Mouse (Mus musculus) intestine, postnatal 0 days (tissue): ENCODE measurements around the gene Hirip3. TPM values are rescaled to one million over a fixed set of nuclear protein-coding genes. Genes with fewer than 3 reads are reported as not detected.

Experiments
- ATAC-seq: fragments of 200-750 bp; cut with Nextera tagmentation; 2 replicates; pipeline ENCODE4 v1.8.0; 2017; ENCODE audit warnings: mild to moderate bottlenecking, moderate TSS enrichment, moderate library complexity
- H3K27ac ChIP-seq: fragments of 300-500 bp; sonication (generic); 2 replicates; pipeline ENCODE4 v1.5.1; 2014; ENCODE audit warnings: mild to moderate bottlenecking, low read depth, low read length, moderate library complexity
- H3K27me3 ChIP-seq: fragments of 300-500 bp; sonication (generic); replicated peaks from 2 replicates; pipeline ENCODE4 v1.6.1; 2014; ENCODE audit warnings: low read length, mixed read lengths; ENCODE audit not compliant: control insufficient read depth, insufficient read depth
- H3K36me3 ChIP-seq: fragments of 300-500 bp; sonication (generic); 2 replicates; pipeline ENCODE4 v1.6.1; 2014; ENCODE audit warnings: mild to moderate bottlenecking, moderate library complexity; ENCODE audit not compliant: control insufficient read depth, insufficient read depth
- H3K4me1 ChIP-seq: fragments of 300-500 bp; sonication (generic); replicated peaks from 2 replicates; pipeline ENCODE4 v1.6.1; 2014; ENCODE audit warnings: antibody characterized with exemption, low read length, mixed read lengths; ENCODE audit not compliant: control insufficient read depth, insufficient read depth
- H3K4me2 ChIP-seq: fragments of 300-500 bp; sonication (generic); replicated peaks from 2 replicates; pipeline ENCODE4 v1.6.1; 2014; ENCODE audit warnings: low read depth, mild to moderate bottlenecking, moderate library complexity
- H3K4me3 ChIP-seq: fragments of 300-500 bp; sonication (generic); 2 replicates; pipeline ENCODE4 v1.5.1; 2014; ENCODE audit warnings: low read depth, low read length
- H3K9ac ChIP-seq: fragments of 300-500 bp; sonication (generic); 2 replicates; pipeline ENCODE4 v1.6.1; 2014; ENCODE audit warnings: mild to moderate bottlenecking, low read depth, low read length
- H3K9me3 ChIP-seq: fragments of 300-500 bp; sonication (generic); 2 replicates; pipeline ENCODE4 v1.6.1; 2016; ENCODE audit warnings: mixed run types; ENCODE audit not compliant: control insufficient read depth
- CTCF ChIP-seq: sonication (generic); IDR thresholded peaks from 2 replicates; pipeline ENCODE4 v1.5.1; 2016; ENCODE audit warnings: low read depth, mild to moderate bottlenecking, control low read depth, antibody characterized with exemption, moderate library complexity
- WGBS: fragments of 180-500 bp; shearing (Covaris S2); extraction: QIAGEN DNeasy Blood & Tissue Kit; methylation state at CpG from one replicate; pipeline ENCODE4 v1.1.7; 2014; 5-methylcytosine and 5-hydroxymethylcytosine counted together
- polyA plus RNA-seq: library from polyadenylated mRNA; unstranded; fragments of >200 nt; fragmentation: Nextera tagmentation; extraction: Ambion mirVana; gene quantifications from 2 replicates; pipeline ENCODE4 v1.2.1, GENCODE M21; 2015

Gene Hirip3
- polyA plus RNA-seq, 1 experiment from 2014 or later: 7.2 TPM

DNA sequence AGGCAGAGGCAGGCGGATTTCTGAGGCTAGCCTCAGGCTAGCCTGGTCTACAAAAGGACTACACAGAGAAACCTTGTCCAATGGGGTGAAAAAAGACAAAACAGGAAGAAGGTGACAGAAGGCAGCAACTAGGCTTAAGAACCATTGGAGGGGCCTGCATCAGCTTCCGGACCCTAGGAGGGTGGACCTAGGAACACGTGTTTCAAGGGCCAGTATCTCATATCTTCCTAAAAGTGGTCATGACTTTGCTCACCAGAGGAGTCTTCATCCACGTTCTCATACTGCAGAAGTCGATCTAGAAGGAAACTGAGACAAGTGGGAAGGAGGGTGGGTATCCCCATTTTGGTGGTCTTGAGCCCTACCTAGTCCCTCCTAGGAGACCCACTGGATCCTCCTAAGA lies 785 bp upstream of the Hirip3 start:
- no peak for ATAC-seq
- peaks cover 44% of the 10 kb centered on the region for H3K36me3 ChIP-seq
- H3K4me3 ChIP-seq: peak overlapping the region; percentile 55
- peaks cover 5% of the 10 kb centered on the region; the same call in 1 of the 2 replicates for H3K4me1 ChIP-seq
- no peaks in the 10 kb centered on the region for H3K9me3 ChIP-seq
- H3K27me3 ChIP-seq: no peaks in the 10 kb centered on the region
- H3K27ac ChIP-seq: no peak overlapping the region
- H3K9ac ChIP-seq: peak overlapping the region; percentile 49
- H3K4me2 ChIP-seq: peak overlapping the region; percentile 80
- WGBS: 71% methylated on average over 5 of the region's 5 CpGs
- no peak for TF ChIP-seq CTCF

- Histone ChIP-seq H3K9ac (peak within 1 kb of the TSS; percentile 49), H3K4me2 (peak within 1 kb of the TSS; percentile 80), H3K9me3 (no peaks in the 10 kb centered on the region), H3K4me3 (peak within 1 kb of the TSS; percentile 55), H3K27me3 (no peaks in the 10 kb centered on the region), H3K36me3 (peaks cover 45% of the 10 kb centered on the region), H3K4me1 (peaks cover 5% of the 10 kb centered on the region; the same call in 1 of the 2 replicates), H3K27ac (peak within 1 kb of the TSS; percentile 42; the same call in 1 of the 2 replicates)
- peak; percentile 26; the same call in 1 of the 2 replicates for TF ChIP-seq CTCF
- ATAC-seq: peak; percentile 79
- WGBS: under 1% methylated on average over 41 of the region's 41 CpGs
Measured at GRCm38 (mm10) chr7:126862147-126862784, 494 bp downstream of the Hirip3 start, which contains the start of gene Ino80e. TSS of gene Ino80e (minus strand) at chr7:126862377.

- Histone ChIP-seq H3K9me3 (no peaks in the 10 kb centered on the region), H3K4me1 (peaks cover 5% of the 10 kb centered on the region; the same call in 1 of the 2 replicates), H3K4me2 (peak overlapping the region; percentile 80; the same call in 1 of the 2 replicates), H3K27me3 (no peaks in the 10 kb centered on the region), H3K36me3 (peaks cover 45% of the 10 kb centered on the region), H3K27ac (no peak overlapping the region), H3K9ac (no peak overlapping the region), H3K4me3 (no peak overlapping the region)
- no peak for TF ChIP-seq CTCF
- whole genome bisulfite sequencing: 67% methylated on average over 6 of the region's 6 CpGs
- ATAC-seq: no peak
Measured at GRCm38 (mm10) chr7:126863791-126864190, 2.0 kb downstream of the Hirip3 start.

DNA sequence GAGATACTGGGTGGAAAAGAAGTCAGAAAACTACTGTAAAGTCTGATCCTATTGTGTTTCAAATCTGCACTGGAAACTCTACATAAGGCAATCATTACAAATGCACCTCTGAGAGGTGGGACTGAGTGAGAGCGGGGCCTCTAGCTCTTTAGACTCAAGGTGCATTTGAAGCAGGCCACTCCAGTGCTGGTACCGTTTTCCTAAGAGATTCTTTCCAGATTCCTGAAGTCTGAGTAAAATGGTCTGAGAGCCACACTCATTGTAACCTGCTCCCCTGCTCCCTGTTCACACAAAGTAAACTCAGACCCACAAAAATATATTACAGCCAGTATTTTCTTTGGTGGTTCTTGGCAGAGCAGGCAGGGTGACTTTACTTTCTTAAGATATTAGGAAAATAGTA lies 5.8 kb downstream of the Hirip3 start:
- Histone ChIP-seq H3K9ac (no peak overlapping the region), H3K27me3 (no peaks in the 10 kb centered on the region), H3K4me3 (no peak overlapping the region), H3K4me1 (no peaks in the 10 kb centered on the region), H3K27ac (no peak overlapping the region), H3K9me3 (no peaks in the 10 kb centered on the region), H3K36me3 (peaks cover 75% of the 10 kb centered on the region), H3K4me2 (no peak overlapping the region)
- TF ChIP-seq CTCF: no peak
- WGBS: 80% methylated on average over 2 of the region's 2 CpGs
- no peak for ATAC-seq

- TF ChIP-seq CTCF: no peak
- 78% methylated on average over 12 of the region's 12 CpGs for WGBS
- H3K9me3 ChIP-seq: no peaks in the 10 kb centered on the region
- no peak overlapping the region for H3K27ac ChIP-seq
- H3K9ac ChIP-seq: no peak overlapping the region
- peaks cover 80% of the 10 kb centered on the region for H3K36me3 ChIP-seq
- no peak overlapping the region for H3K4me3 ChIP-seq
- H3K4me2 ChIP-seq: no peak overlapping the region
- no peak for ATAC-seq
- H3K4me1 ChIP-seq: no peaks in the 10 kb centered on the region
- no peaks in the 10 kb centered on the region for H3K27me3 ChIP-seq
Measured at GRCm38 (mm10) chr7:126868003-126868402, 6.2 kb downstream of the Hirip3 start.

DNA sequence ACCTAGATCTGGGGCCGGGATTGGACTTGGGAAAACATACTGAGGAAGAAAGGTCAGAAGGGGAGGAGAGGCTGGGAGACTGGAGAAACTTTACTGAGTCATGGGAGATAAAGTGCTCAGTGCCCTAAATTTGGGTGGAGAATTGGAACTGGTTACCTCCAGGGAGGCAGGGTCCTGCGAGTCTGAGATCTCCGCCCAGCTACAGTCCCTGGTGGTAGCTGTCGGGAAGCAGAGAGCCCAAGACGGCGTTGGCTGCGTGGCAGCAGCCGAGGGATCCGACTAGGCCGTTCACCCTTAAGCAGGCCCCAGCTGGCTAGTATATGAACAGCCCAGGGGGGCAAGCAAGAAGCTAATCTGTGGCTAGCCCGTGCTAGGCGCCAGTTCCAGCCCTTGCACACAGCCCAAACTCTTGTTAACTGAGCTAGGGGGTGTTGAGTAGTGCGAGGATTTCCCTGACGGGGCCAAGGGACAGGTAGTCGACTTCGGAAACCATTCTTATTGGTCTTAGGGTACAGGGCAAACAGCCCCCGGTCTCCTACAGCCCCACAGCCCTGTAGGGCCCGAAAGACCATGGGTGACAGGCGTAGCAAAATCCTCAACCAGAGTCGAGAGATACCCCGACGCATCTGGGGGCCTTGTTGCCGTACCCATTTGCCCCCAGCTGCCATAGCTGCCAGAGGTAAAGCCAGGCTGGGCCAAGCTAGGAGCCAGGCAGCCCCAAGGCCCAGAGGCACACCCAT lies 8.2 kb downstream of the Hirip3 start:
- no peak overlapping the region for H3K27ac ChIP-seq
- H3K4me1 ChIP-seq: no peaks in the 10 kb centered on the region
- H3K9me3 ChIP-seq: no peaks in the 10 kb centered on the region
- ATAC-seq: no peak
- peaks cover 92% of the 10 kb centered on the region for H3K36me3 ChIP-seq
- no peak overlapping the region for H3K4me3 ChIP-seq
- H3K9ac ChIP-seq: no peak overlapping the region
- no peak overlapping the region for H3K4me2 ChIP-seq
- H3K27me3 ChIP-seq: no peaks in the 10 kb centered on the region
- WGBS: 91% methylated on average over 23 of the region's 23 CpGs
- no peak for TF ChIP-seq CTCF
